Mouse (Mus musculus): ENCODE measurements around the gene Gpld1. TPM values are rescaled to one million over a fixed set of nuclear protein-coding genes. Genes with fewer than 3 reads are reported as not detected.
A peak's percentile ranks its signal among the peaks of the same experiment; 100 is the strongest.
"Not testable (repeated sequence)": the region's sequence is repeated elsewhere in the genome, so short reads cannot be mapped to it uniquely, and the experiment has no call there.

Gpld1 gene
- polyA plus RNA-seq, 1 experiment from 2014 or later: 0.27 TPM

DNA sequence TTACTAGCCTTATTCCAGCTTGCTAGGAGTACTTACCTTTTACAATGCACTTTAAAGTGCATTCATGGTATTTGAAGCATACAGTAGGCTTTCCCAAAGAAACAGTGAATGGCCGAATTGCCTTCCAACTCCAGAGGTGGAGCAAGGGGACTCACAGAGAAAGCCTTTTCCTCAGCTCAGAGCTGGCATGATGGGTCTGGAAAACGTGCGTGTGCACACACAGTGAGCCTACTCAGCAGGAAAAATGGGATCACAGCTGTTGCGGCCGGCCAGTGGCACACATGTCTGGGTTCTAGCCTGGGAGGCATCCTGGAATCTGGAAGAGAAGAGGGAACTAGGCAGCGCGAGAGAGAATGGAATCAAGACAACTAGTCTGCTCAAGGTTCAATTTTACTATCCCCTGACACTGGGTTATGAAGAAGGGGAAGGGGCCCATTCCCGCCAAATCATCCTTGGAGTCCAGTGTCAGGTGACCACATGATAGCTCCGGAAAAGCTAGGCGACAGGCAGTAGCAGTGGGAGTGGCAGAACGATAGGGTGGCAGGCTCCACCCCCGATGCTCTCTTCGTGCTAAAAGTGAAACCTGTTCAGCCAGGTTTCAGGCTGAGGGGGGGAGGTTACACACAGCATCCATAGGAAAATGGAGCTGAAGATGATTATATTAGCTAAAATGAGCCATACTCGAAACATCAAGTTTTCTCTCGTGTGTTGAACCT lies 22.3 kb downstream of the Gpld1 start:
- no peaks in the 10 kb centered on the region for H3K36me3 ChIP-seq (ENCODE audit: control insufficient read depth, insufficient read depth, low read length)
- peak overlapping the region; percentile 69 for H3K4me2 ChIP-seq (ENCODE audit: low read length)
- H3K9ac ChIP-seq (ENCODE audit: low read length): peak overlapping the region; percentile 46
- no peak for ATAC-seq (ENCODE audit: insufficient number of reproducible peaks, insufficient read depth, low FRiP score, low read depth)
- WGBS: 11% methylated on average over 15 of the region's 15 CpGs
- H3K27ac ChIP-seq (replicated peaks in 1 of 2; ENCODE audit: control insufficient read depth in 1 of 2, insufficient read depth in 1 of 2, low read depth in 2 of 2, low read length in 2 of 2): no peak overlapping the region
- H3K4me1 ChIP-seq (ENCODE audit: control insufficient read depth in 2 of 2, insufficient read depth in 2 of 2, low read length in 2 of 2): peaks cover 2 to 7% of the 10 kb centered on the region in 2 experiments; a peak in 2 of 4 replicates
- peak overlapping the region; percentile 29 to 42 for H3K4me3 ChIP-seq (ENCODE audit: control insufficient read depth in 1 of 2, insufficient read depth in 1 of 2, low read depth in 1 of 2, low read length in 2 of 2)
- no peaks in the 10 kb centered on the region for H3K9me3 ChIP-seq (ENCODE audit: control insufficient read depth, low read length)
- H3K27me3 ChIP-seq (ENCODE audit: control insufficient read depth, insufficient read depth, low read length): no peaks in the 10 kb centered on the region

DNA sequence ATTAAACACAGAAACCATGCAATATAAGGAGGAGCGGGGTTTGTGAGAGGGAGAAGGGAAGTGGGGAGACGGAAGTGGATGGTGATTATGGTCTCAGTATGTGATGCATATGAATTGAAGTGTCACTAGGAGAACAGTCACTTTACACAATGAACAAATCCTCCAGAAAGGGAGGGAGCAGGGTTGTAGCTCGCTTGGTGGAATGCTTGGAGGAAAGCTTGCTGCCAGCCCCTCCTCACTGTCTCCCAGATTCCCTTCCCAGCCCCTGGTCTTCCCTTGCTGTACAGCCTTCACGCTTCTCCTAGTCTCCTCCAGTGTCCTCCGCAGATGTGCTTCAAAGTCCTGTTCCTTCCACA lies 22.9 kb downstream of the Gpld1 start:
- no peaks in the 10 kb centered on the region for H3K27me3 ChIP-seq (ENCODE audit: control insufficient read depth, insufficient read depth, low read length)
- peak overlapping the region; percentile 29 to 42; a peak in 3 of 4 replicates for H3K4me3 ChIP-seq (ENCODE audit: control insufficient read depth in 1 of 2, insufficient read depth in 1 of 2, low read depth in 1 of 2, low read length in 2 of 2)
- peaks cover 2 to 7% of the 10 kb centered on the region in 2 experiments; a peak in 2 of 4 replicates for H3K4me1 ChIP-seq (ENCODE audit: control insufficient read depth in 2 of 2, insufficient read depth in 2 of 2, low read length in 2 of 2)
- no peaks in the 10 kb centered on the region for H3K36me3 ChIP-seq (ENCODE audit: control insufficient read depth, insufficient read depth, low read length)
- H3K9ac ChIP-seq (ENCODE audit: low read length): peak overlapping the region; percentile 46
- no peak overlapping the region for H3K27ac ChIP-seq (replicated peaks in 1 of 2; ENCODE audit: control insufficient read depth in 1 of 2, insufficient read depth in 1 of 2, low read depth in 2 of 2, low read length in 2 of 2)
- WGBS: 28% methylated on average over 5 of the region's 5 CpGs
- no peak for ATAC-seq (ENCODE audit: insufficient number of reproducible peaks, insufficient read depth, low FRiP score, low read depth)
- no peaks in the 10 kb centered on the region for H3K9me3 ChIP-seq (ENCODE audit: control insufficient read depth, low read length)
- H3K4me2 ChIP-seq (ENCODE audit: low read length): peak overlapping the region; percentile 69

- 83% methylated on average over 3 of the region's 3 CpGs for WGBS
- not testable (repeated sequence) for H3K27me3 ChIP-seq (ENCODE audit: control insufficient read depth, insufficient read depth, low read length); ATAC-seq (ENCODE audit: insufficient number of reproducible peaks, insufficient read depth, low FRiP score, low read depth); H3K27ac ChIP-seq (replicated peaks in 1 of 2; ENCODE audit: control insufficient read depth in 1 of 2, insufficient read depth in 1 of 2, low read depth in 2 of 2, low read length in 2 of 2); H3K36me3 ChIP-seq (ENCODE audit: control insufficient read depth, insufficient read depth, low read length); H3K9me3 ChIP-seq (ENCODE audit: control insufficient read depth, low read length); H3K9ac ChIP-seq (ENCODE audit: low read length); H3K4me2 ChIP-seq (ENCODE audit: low read length); H3K4me3 ChIP-seq (ENCODE audit: control insufficient read depth in 1 of 2, insufficient read depth in 1 of 2, low read depth in 1 of 2, low read length in 2 of 2); H3K4me1 ChIP-seq (ENCODE audit: control insufficient read depth in 2 of 2, insufficient read depth in 2 of 2, low read length in 2 of 2)
These were observed 28.8 kb downstream of the Gpld1 start for GRCm38 (mm10) chr13:24971776-24972175.

GRCm38 (mm10) chr13:24976384-24976783 lies 33.4 kb downstream of the Gpld1 start:
- Histone ChIP-seq H3K4me2 (ENCODE audit: low read length) (no peak overlapping the region), H3K9me3 (ENCODE audit: control insufficient read depth, low read length) (no peaks in the 10 kb centered on the region), H3K27ac (replicated peaks in 1 of 2; ENCODE audit: control insufficient read depth in 1 of 2, insufficient read depth in 1 of 2, low read depth in 2 of 2, low read length in 2 of 2) (no peak overlapping the region), H3K9ac (ENCODE audit: low read length) (no peak overlapping the region), H3K27me3 (ENCODE audit: control insufficient read depth, insufficient read depth, low read length) (no peaks in the 10 kb centered on the region), H3K4me1 (ENCODE audit: control insufficient read depth in 2 of 2, insufficient read depth in 2 of 2, low read length in 2 of 2) (no peaks in the 10 kb centered on the region), H3K36me3 (ENCODE audit: control insufficient read depth, insufficient read depth, low read length) (no peaks in the 10 kb centered on the region), H3K4me3 (ENCODE audit: control insufficient read depth in 1 of 2, insufficient read depth in 1 of 2, low read depth in 1 of 2, low read length in 2 of 2) (no peak overlapping the region)
- 81% methylated on average over 4 of the region's 4 CpGs for WGBS
- no peak for ATAC-seq (ENCODE audit: insufficient number of reproducible peaks, insufficient read depth, low FRiP score, low read depth)

DNA sequence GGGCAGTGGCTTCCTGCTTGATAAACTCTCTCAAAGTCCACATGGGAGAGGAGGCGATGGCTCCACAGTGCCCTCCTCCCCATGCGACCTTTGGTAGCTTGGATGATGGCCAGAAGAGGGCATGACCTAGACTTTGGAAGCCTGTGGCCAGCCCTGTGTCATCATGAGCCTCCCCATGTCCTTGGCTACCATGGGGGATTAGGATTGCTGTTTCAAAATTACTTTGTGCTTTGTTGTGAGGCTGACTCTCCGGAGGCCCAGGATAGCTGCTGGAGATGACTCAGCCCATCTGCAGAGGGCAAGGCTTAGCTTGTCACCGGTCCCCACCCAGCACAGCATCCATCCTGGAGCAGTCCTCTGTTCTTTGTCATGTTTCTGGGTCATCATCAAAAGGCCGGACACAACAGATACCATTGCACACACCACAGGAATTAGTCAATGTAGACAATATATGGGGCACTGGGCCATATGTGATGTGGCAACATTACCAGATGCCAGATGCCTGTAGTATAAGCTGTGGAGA lies 34.9 kb downstream of the Gpld1 start:
- Histone ChIP-seq H3K9ac (ENCODE audit: low read length) (no peak overlapping the region), H3K9me3 (ENCODE audit: control insufficient read depth, low read length) (no peaks in the 10 kb centered on the region), H3K4me3 (ENCODE audit: control insufficient read depth in 1 of 2, insufficient read depth in 1 of 2, low read depth in 1 of 2, low read length in 2 of 2) (no peak overlapping the region), H3K4me2 (ENCODE audit: low read length) (no peak overlapping the region), H3K36me3 (ENCODE audit: control insufficient read depth, insufficient read depth, low read length) (no peaks in the 10 kb centered on the region), H3K27ac (replicated peaks in 1 of 2; ENCODE audit: control insufficient read depth in 1 of 2, insufficient read depth in 1 of 2, low read depth in 2 of 2, low read length in 2 of 2) (no peak overlapping the region), H3K27me3 (ENCODE audit: control insufficient read depth, insufficient read depth, low read length) (no peaks in the 10 kb centered on the region), H3K4me1 (ENCODE audit: control insufficient read depth in 2 of 2, insufficient read depth in 2 of 2, low read length in 2 of 2) (peaks cover 0 to 2% of the 10 kb centered on the region in 2 experiments; a peak in 1 of 4 replicates)
- no peak for ATAC-seq (ENCODE audit: insufficient number of reproducible peaks, insufficient read depth, low FRiP score, low read depth)
- WGBS: 67% methylated on average over 5 of the region's 5 CpGs

DNA sequence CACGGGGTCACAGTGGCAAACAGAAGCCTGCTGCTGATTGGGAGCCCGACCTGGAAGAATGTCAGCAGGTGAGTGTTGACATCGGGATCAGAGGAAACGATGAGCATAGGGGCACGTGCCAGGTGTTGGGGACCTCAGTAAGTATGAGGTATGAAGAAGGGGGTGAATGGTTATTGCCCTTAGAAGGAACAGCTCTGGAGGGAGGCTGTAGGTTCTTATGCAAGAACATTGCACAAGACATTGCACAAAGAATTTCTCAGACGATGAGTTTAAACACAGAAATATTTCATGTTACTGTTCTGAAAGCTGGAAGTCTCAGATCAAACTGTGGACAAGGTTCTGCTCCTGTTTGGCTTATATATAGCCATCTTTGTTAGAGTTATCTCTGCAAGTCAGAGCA lies 38.1 kb downstream of the Gpld1 start:
- no peak overlapping the region for H3K9ac ChIP-seq (ENCODE audit: low read length)
- no peak overlapping the region for H3K4me3 ChIP-seq (ENCODE audit: control insufficient read depth in 1 of 2, insufficient read depth in 1 of 2, low read depth in 1 of 2, low read length in 2 of 2)
- H3K27ac ChIP-seq (replicated peaks in 1 of 2; ENCODE audit: control insufficient read depth in 1 of 2, insufficient read depth in 1 of 2, low read depth in 2 of 2, low read length in 2 of 2): no peak overlapping the region
- no peaks in the 10 kb centered on the region for H3K27me3 ChIP-seq (ENCODE audit: control insufficient read depth, insufficient read depth, low read length)
- no peaks in the 10 kb centered on the region for H3K36me3 ChIP-seq (ENCODE audit: control insufficient read depth, insufficient read depth, low read length)
- 76% methylated on average over 6 of the region's 6 CpGs for WGBS
- ATAC-seq (ENCODE audit: insufficient number of reproducible peaks, insufficient read depth, low FRiP score, low read depth): no peak
- no peaks in the 10 kb centered on the region for H3K9me3 ChIP-seq (ENCODE audit: control insufficient read depth, low read length)
- H3K4me1 ChIP-seq (ENCODE audit: control insufficient read depth in 2 of 2, insufficient read depth in 2 of 2, low read length in 2 of 2): peaks cover 0 to 3% of the 10 kb centered on the region in 2 experiments; a peak in 1 of 4 replicates
- H3K4me2 ChIP-seq (ENCODE audit: low read length): no peak overlapping the region

GRCm38 (mm10) chr13:24985435-24985834 lies 42.5 kb downstream of the Gpld1 start:
- H3K9me3 ChIP-seq (ENCODE audit: control insufficient read depth, low read length): no peaks in the 10 kb centered on the region
- no peak overlapping the region for H3K9ac ChIP-seq (ENCODE audit: low read length)
- H3K4me3 ChIP-seq (ENCODE audit: control insufficient read depth in 1 of 2, insufficient read depth in 1 of 2, low read depth in 1 of 2, low read length in 2 of 2): no peak overlapping the region
- WGBS: 55% methylated on average over 2 of the region's 2 CpGs
- H3K27ac ChIP-seq (replicated peaks in 1 of 2; ENCODE audit: control insufficient read depth in 1 of 2, insufficient read depth in 1 of 2, low read depth in 2 of 2, low read length in 2 of 2): no peak overlapping the region
- no peak for ATAC-seq (ENCODE audit: insufficient number of reproducible peaks, insufficient read depth, low FRiP score, low read depth)
- H3K4me2 ChIP-seq (ENCODE audit: low read length): no peak overlapping the region
- H3K36me3 ChIP-seq (ENCODE audit: control insufficient read depth, insufficient read depth, low read length): peaks cover 16% of the 10 kb centered on the region
- peaks cover 0 to 3% of the 10 kb centered on the region in 2 experiments; a peak in 1 of 4 replicates for H3K4me1 ChIP-seq (ENCODE audit: control insufficient read depth in 2 of 2, insufficient read depth in 2 of 2, low read length in 2 of 2)
- H3K27me3 ChIP-seq (ENCODE audit: control insufficient read depth, insufficient read depth, low read length): no peaks in the 10 kb centered on the region

Measured in heart, embryonic 14.5 days (tissue).